ENCODE assay signal across 8 mouse cellular contexts in genomic region chr5:150840596-150840995, GRCm38 (mm10).
DNase-seq lines count a peak whose midpoint lies in the region; ATAC-seq and TF ChIP-seq lines count a peak whose summit lies in the region.

No protein-coding gene starts in this region.

- no peaks in the 10 kb centered on the region; the same call in 1 of the 2 replicates for H3K9me3 ChIP-seq in embryonic facial prominence, embryonic 15.5 days (replicated peaks)

- no peak overlapping the region for H3K9ac ChIP-seq in embryonic facial prominence, embryonic 15.5 days

- 0 out of 2 replicates have a peak overlapping the region, but pooled peaks have one; percentile 31 for H3K27ac ChIP-seq in embryonic facial prominence, embryonic 15.5 days (replicated peaks)
- no peak overlapping the region for H3K27ac ChIP-seq in left cerebral cortex, adult 2 months

- peak; percentile 12 for DNase-seq in ovary, postnatal 36 days (ENCODE audit: low spot score)
- DNase-seq in ovary, adult 18-20 months (ENCODE audit: low spot score): no peak
- DNase-seq in lung, postnatal 4 days: peak; percentile 46 to 64
- no peak for DNase-seq in frontal cortex, postnatal 36 days (ENCODE audit: low spot score in 2 of 2)
- no peak for DNase-seq in thymus, postnatal 10 days (ENCODE audit: low spot score in 2 of 2)
- DNase-seq in left cerebral cortex, adult 2 months (ENCODE audit: extremely low spot score in 1 of 2, low spot score in 2 of 2): no peak

- intact Hi-C loops in left cerebral cortex, adult 2 months (cut with DNase I): no loop called here

- WGBS in embryonic facial prominence, embryonic 15.5 days: 42% methylated on average over 11 of the region's 11 CpGs

- TF ChIP-seq CTCF in left cerebral cortex, adult 2 months (IDR thresholded peaks at IDR 0.05): no peak

- H3K36me3 ChIP-seq in embryonic facial prominence, embryonic 15.5 days: no peaks in the 10 kb centered on the region

- peaks cover 14% of the 10 kb centered on the region for H3K4me1 ChIP-seq in embryonic facial prominence, embryonic 15.5 days

- H3K4me2 ChIP-seq in embryonic facial prominence, embryonic 15.5 days (replicated peaks): 0 out of 2 replicates have a peak overlapping the region, but pooled peaks have one; percentile 19

- H3K4me3 ChIP-seq in embryonic facial prominence, embryonic 15.5 days (replicated peaks): no peak overlapping the region
- no peak overlapping the region for H3K4me3 ChIP-seq in left cerebral cortex, adult 2 months

- no peak for ATAC-seq in embryonic facial prominence, embryonic 15.5 days (ENCODE audit: insufficient number of reproducible peaks, low FRiP score, low TSS enrichment, low read depth)
- ATAC-seq in inflammation-experienced regulatory T-cells, adult 6 months: peak; percentile 25

- H3K27me3 ChIP-seq in embryonic facial prominence, embryonic 15.5 days: no peaks in the 10 kb centered on the region

Comparison
In these comparisons a context has a peak if more than half of its experiments do, and no peak if none do; other contexts are left out.
1. DNase-seq: peak in ovary, postnatal 36 days (single experiment) and lung, postnatal 4 days (2 of 2); none in ovary, adult 18-20 months (single experiment), frontal cortex, postnatal 36 days (0 of 2), thymus, postnatal 10 days (0 of 2) and left cerebral cortex, adult 2 months (0 of 2).